Mouse (Mus musculus): ENCODE data around the gene Sumo3. TPM values are rescaled to one million over a fixed set of nuclear protein-coding genes. Genes with fewer than 3 reads are reported as not detected.

The Sumo3 gene
- polyA plus RNA-seq, 1 experiment, result 301 TPM

- TF ChIP-seq CTCF (IDR thresholded peaks at IDR 0.05; ENCODE audit: borderline replicate concordance, insufficient read depth, low read depth, low read length) (no peak), POLR2A (IDR thresholded peaks at IDR 0.05; ENCODE audit: borderline replicate concordance, insufficient read depth, low read length) (no peak)
- Histone ChIP-seq H3K27ac (ENCODE audit: insufficient read depth, low read length) (no peak overlapping the region), H3K27me3 (ENCODE audit: control insufficient read depth, insufficient read depth, low read length) (no peaks in the 10 kb centered on the region), H3K4me3 (replicated peaks; ENCODE audit: insufficient read depth, low read depth, low read length) (no peak overlapping the region), H3K4me1 (ENCODE audit: control insufficient read depth, insufficient read depth, low read length) (peaks cover 4% of the 10 kb centered on the region; the same call in 1 of the 2 replicates)
- 17% methylated on average over 1 of the region's 1 CpGs for WGBS
- DNase-seq, result no peak
Measured at GRCm38 (mm10) chr10:77647461-77647860, 41.6 kb downstream of the Sumo3 start.

- H3K4me1 ChIP-seq (ENCODE audit: control insufficient read depth, insufficient read depth, low read length), result peaks cover 4% of the 10 kb centered on the region; the same call in 1 of the 2 replicates
- WGBS, result 65% methylated on average over 8 of the region's 8 CpGs
- no peak for TF ChIP-seq POLR2A (IDR thresholded peaks at IDR 0.05; ENCODE audit: borderline replicate concordance, insufficient read depth, low read length)
- no peak for TF ChIP-seq CTCF (IDR thresholded peaks at IDR 0.05; ENCODE audit: borderline replicate concordance, insufficient read depth, low read depth, low read length)
- no peak overlapping the region for H3K27ac ChIP-seq (ENCODE audit: insufficient read depth, low read length)
- H3K27me3 ChIP-seq (ENCODE audit: control insufficient read depth, insufficient read depth, low read length), result no peaks in the 10 kb centered on the region
- no peak overlapping the region for H3K4me3 ChIP-seq (replicated peaks; ENCODE audit: insufficient read depth, low read depth, low read length)
- DNase-seq, result no peak
Measured at GRCm38 (mm10) chr10:77647901-77648300, 42.0 kb downstream of the Sumo3 start.

GRCm38 (mm10) chr10:77652046-77652445, 46.1 kb downstream of the Sumo3 start:
- H3K4me3 ChIP-seq (replicated peaks; ENCODE audit: insufficient read depth, low read depth, low read length), result no peak overlapping the region
- no peak for DNase-seq
- H3K27me3 ChIP-seq (ENCODE audit: control insufficient read depth, insufficient read depth, low read length), result no peaks in the 10 kb centered on the region
- TF ChIP-seq CTCF (IDR thresholded peaks at IDR 0.05; ENCODE audit: borderline replicate concordance, insufficient read depth, low read depth, low read length), result no peak
- no peaks in the 10 kb centered on the region for H3K4me1 ChIP-seq (ENCODE audit: control insufficient read depth, insufficient read depth, low read length)
- no peak overlapping the region for H3K27ac ChIP-seq (ENCODE audit: insufficient read depth, low read length)
- 42% methylated on average over 9 of the region's 9 CpGs for WGBS

- H3K27ac ChIP-seq (ENCODE audit: insufficient read depth, low read length), result no peak overlapping the region
- TF ChIP-seq CTCF (IDR thresholded peaks at IDR 0.05; ENCODE audit: borderline replicate concordance, insufficient read depth, low read depth, low read length), result no peak
- no peak for TF ChIP-seq POLR2A (IDR thresholded peaks at IDR 0.05; ENCODE audit: borderline replicate concordance, insufficient read depth, low read length)
- no peak for DNase-seq
- no peaks in the 10 kb centered on the region for H3K27me3 ChIP-seq (ENCODE audit: control insufficient read depth, insufficient read depth, low read length)
- WGBS, result 79% methylated on average over 15 of the region's 15 CpGs
- H3K4me3 ChIP-seq (replicated peaks; ENCODE audit: insufficient read depth, low read depth, low read length), result no peak overlapping the region
- no peaks in the 10 kb centered on the region for H3K4me1 ChIP-seq (ENCODE audit: control insufficient read depth, insufficient read depth, low read length)
Measured at GRCm38 (mm10) chr10:77658286-77658994, 52.5 kb downstream of the Sumo3 start.

DNA sequence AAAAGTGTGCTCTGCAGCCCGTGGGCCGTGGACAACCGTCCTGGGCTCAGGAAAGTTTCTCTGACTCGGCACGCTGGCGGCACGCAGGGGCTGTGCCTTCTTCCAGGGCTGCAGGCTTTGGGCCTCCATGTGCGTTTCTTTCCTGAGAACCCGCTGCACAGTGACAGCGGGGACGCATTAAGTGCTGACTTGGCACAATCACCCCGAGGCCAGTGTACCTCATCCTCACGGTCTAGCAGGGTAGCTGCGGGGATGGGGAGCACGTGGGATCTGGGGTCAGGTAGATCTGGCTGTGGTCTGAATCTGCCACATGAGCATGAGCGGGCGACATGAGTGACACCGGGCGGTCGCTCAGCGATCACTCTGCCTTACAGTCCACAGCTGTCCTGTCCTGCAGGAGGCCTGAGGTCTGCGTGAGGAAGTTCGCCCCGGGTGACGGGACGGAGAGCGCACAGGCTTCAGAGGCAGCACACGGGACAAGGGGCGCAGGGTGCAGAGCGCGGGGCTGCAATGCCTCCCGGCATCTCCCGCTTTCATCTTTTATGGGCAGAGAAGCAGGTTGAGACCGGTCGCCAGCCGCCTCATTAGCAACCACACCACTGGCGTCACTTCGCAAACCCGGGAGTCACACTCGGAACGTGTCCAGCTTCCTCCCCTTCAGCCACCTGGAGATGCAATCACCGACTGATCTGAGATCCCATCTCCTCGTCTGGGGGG, 58.2 kb downstream of the Sumo3 start:
- 60% methylated on average over 43 of the region's 43 CpGs for WGBS
- H3K27me3 ChIP-seq (ENCODE audit: control insufficient read depth, insufficient read depth, low read length), result no peaks in the 10 kb centered on the region
- peaks cover 3% of the 10 kb centered on the region for H3K4me1 ChIP-seq (ENCODE audit: control insufficient read depth, insufficient read depth, low read length)
- H3K4me3 ChIP-seq (replicated peaks; ENCODE audit: insufficient read depth, low read depth, low read length), result no peak overlapping the region
- no peak overlapping the region for H3K27ac ChIP-seq (ENCODE audit: insufficient read depth, low read length)
- TF ChIP-seq POLR2A (IDR thresholded peaks at IDR 0.05; ENCODE audit: borderline replicate concordance, insufficient read depth, low read length) (no peak), CTCF (IDR thresholded peaks at IDR 0.05; ENCODE audit: borderline replicate concordance, insufficient read depth, low read depth, low read length) (no peak)
- no peak for DNase-seq

DNA sequence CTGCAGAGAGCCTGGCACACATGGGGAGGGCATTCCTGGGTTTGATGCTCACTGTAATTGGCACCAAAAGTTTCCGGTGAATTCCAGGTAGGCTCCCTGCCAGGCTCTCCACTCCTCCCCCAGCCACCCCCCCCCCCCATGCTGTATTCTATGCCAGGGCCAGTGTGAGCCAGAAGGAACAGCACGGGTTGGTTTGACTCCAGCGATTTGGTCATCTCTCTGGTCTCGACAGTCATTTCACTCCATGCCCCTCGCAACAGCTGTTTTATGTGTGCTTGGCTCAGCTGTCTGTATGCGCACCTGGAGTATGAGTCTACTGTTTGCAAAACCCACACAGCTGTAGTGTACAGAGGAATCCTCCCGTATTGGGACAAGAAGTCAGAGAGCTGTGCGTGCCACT, 60.4 kb downstream of the Sumo3 start:
- H3K27me3 ChIP-seq (ENCODE audit: control insufficient read depth, insufficient read depth, low read length), result no peaks in the 10 kb centered on the region
- H3K4me1 ChIP-seq (ENCODE audit: control insufficient read depth, insufficient read depth, low read length), result peaks cover 3% of the 10 kb centered on the region
- TF ChIP-seq POLR2A (IDR thresholded peaks at IDR 0.05; ENCODE audit: borderline replicate concordance, insufficient read depth, low read length) (no peak), CTCF (IDR thresholded peaks at IDR 0.05; ENCODE audit: borderline replicate concordance, insufficient read depth, low read depth, low read length) (no peak)
- no peak overlapping the region for H3K27ac ChIP-seq (ENCODE audit: insufficient read depth, low read length)
- H3K4me3 ChIP-seq (replicated peaks; ENCODE audit: insufficient read depth, low read depth, low read length), result no peak overlapping the region
- DNase-seq, result no peak
- 12% methylated on average over 8 of the region's 8 CpGs for WGBS

- H3K27ac ChIP-seq (ENCODE audit: insufficient read depth, low read length), result no peak overlapping the region
- DNase-seq, result no peak
- 50% methylated on average over 4 of the region's 4 CpGs for WGBS
- no peak overlapping the region for H3K4me3 ChIP-seq (replicated peaks; ENCODE audit: insufficient read depth, low read depth, low read length)
- peaks cover 3% of the 10 kb centered on the region for H3K4me1 ChIP-seq (ENCODE audit: control insufficient read depth, insufficient read depth, low read length)
- TF ChIP-seq CTCF (IDR thresholded peaks at IDR 0.05; ENCODE audit: borderline replicate concordance, insufficient read depth, low read depth, low read length) (no peak), POLR2A (IDR thresholded peaks at IDR 0.05; ENCODE audit: borderline replicate concordance, insufficient read depth, low read length) (no peak)
- H3K27me3 ChIP-seq (ENCODE audit: control insufficient read depth, insufficient read depth, low read length), result no peaks in the 10 kb centered on the region
Measured at GRCm38 (mm10) chr10:77667402-77667801, 61.5 kb downstream of the Sumo3 start.

Other genes with a start within 250 kb of the Sumo3 start
- gene Adarb1, start 187.8 kb upstream of the Sumo3 start, polyA plus RNA-seq (2012; rRNA removed), result 154 and 173 TPM in 2 replicates
- 36.5 and 39.0 TPM in 2 replicates for gene Fam207a, start 90.3 kb upstream of the Sumo3 start, polyA plus RNA-seq (2012; rRNA removed)
- 2.3 and 2.4 TPM in 2 replicates for gene Itgb2, start 75.8 kb upstream of the Sumo3 start, polyA plus RNA-seq (2012; rRNA removed)
- 113 and 118 TPM in 2 replicates for gene Pttg1ip, start 24.4 kb upstream of the Sumo3 start, polyA plus RNA-seq (2012; rRNA removed)
- gene Gm49325, start 100 bp downstream of the Sumo3 start, polyA plus RNA-seq (2012; rRNA removed), result 33.8 and 37.7 TPM in 2 replicates
- gene Ube2g2, start 16.2 kb downstream of the Sumo3 start, polyA plus RNA-seq (2012; rRNA removed), result 37.5 and 39.5 TPM in 2 replicates
- gene Tspear, start 80.5 kb downstream of the Sumo3 start, polyA plus RNA-seq (2012; rRNA removed), result 0.59 and 0.79 TPM in 2 replicates
- not detected in 2 replicates for gene Gm19402, start 84.7 kb downstream of the Sumo3 start, polyA plus RNA-seq (2012; rRNA removed)
- not detected in 2 replicates for gene Gm9508, start 91.1 kb downstream of the Sumo3 start, polyA plus RNA-seq (2012; rRNA removed)
- gene Gm10272, start 100.5 kb downstream of the Sumo3 start, polyA plus RNA-seq (2012; rRNA removed), result not detected in 2 replicates
- gene Gm10024, start 105.4 kb downstream of the Sumo3 start, polyA plus RNA-seq (2012; rRNA removed), result 0.32 TPM in 1 of 2 replicates, not detected in the other
- not detected in 2 replicates for gene Gm10142, start 109.7 kb downstream of the Sumo3 start, polyA plus RNA-seq (2012; rRNA removed)
- gene Krtap12-1, start 114.5 kb downstream of the Sumo3 start, polyA plus RNA-seq (2012; rRNA removed), result not detected in 2 replicates
- gene Gm10100, start 120.4 kb downstream of the Sumo3 start, polyA plus RNA-seq (2012; rRNA removed), result not detected in 2 replicates
- not detected in 2 replicates for gene Gm18596, start 136.5 kb downstream of the Sumo3 start, polyA plus RNA-seq (2012; rRNA removed)
- not detected in 2 replicates for gene Gm9736, start 145.3 kb downstream of the Sumo3 start, polyA plus RNA-seq (2012; rRNA removed)
- gene Gm3233, start 153.6 kb downstream of the Sumo3 start, polyA plus RNA-seq (2012; rRNA removed), result not detected in 2 replicates
- gene Gm3238, start 165.2 kb downstream of the Sumo3 start, polyA plus RNA-seq (2012; rRNA removed), result not detected in 2 replicates
- not detected in 2 replicates for gene Gm7138, start 170.8 kb downstream of the Sumo3 start, polyA plus RNA-seq (2012; rRNA removed)
- gene Gm3250, start 176.4 kb downstream of the Sumo3 start, polyA plus RNA-seq (2012; rRNA removed), result not detected in 2 replicates
- not detected in 2 replicates for gene Gm7137, start 182.1 kb downstream of the Sumo3 start, polyA plus RNA-seq (2012; rRNA removed)
- gene Gm9639, start 189.0 kb downstream of the Sumo3 start, polyA plus RNA-seq (2012; rRNA removed), result not detected in 2 replicates
- gene Gm19668, start 193.0 kb downstream of the Sumo3 start, polyA plus RNA-seq (2012; rRNA removed), result not detected in 2 replicates
- gene Gm9507, start 205.7 kb downstream of the Sumo3 start, polyA plus RNA-seq (2012; rRNA removed), result not detected in 2 replicates
- gene Gm2696, start 208.6 kb downstream of the Sumo3 start, polyA plus RNA-seq (2012; rRNA removed), result not detected in 2 replicates
- gene Krtap10-4, start 221.0 kb downstream of the Sumo3 start, polyA plus RNA-seq (2012; rRNA removed), result not detected in 2 replicates
- gene Krtap10-10, start 229.8 kb downstream of the Sumo3 start, polyA plus RNA-seq (2012; rRNA removed), result not detected in 2 replicates
- gene Gm36176, start 240.7 kb downstream of the Sumo3 start, polyA plus RNA-seq (2012; rRNA removed), result not detected in 2 replicates
- gene Gm10318, start 246.8 kb downstream of the Sumo3 start, polyA plus RNA-seq (2012; rRNA removed), result not detected in 2 replicates

Data from cerebellum, adult 2 months (tissue).